Mouse (Mus musculus): ENCODE data around the gene Sept11.

Sept11 gene

GRCm38 (mm10) chr5:93171420-93171819, 78.2 kb downstream of the Sept11 start:
- DNase-seq (ENCODE audit: low read depth, low spot score), result no peak

GRCm38 (mm10) chr5:93172536-93172935, 79.3 kb downstream of the Sept11 start:
- DNase-seq (ENCODE audit: low read depth, low spot score), result no peak

- no peak for DNase-seq (ENCODE audit: low read depth, low spot score)
Measured at GRCm38 (mm10) chr5:93174675-93175074, 81.4 kb downstream of the Sept11 start.

GRCm38 (mm10) chr5:93178616-93179015, 85.4 kb downstream of the Sept11 start:
- DNase-seq (ENCODE audit: low read depth, low spot score), result peak; percentile 12

GRCm38 (mm10) chr5:93180252-93180651, 87.0 kb downstream of the Sept11 start:
- no peak for DNase-seq (ENCODE audit: low read depth, low spot score)

- no peak for DNase-seq (ENCODE audit: low read depth, low spot score)
Measured at GRCm38 (mm10) chr5:93183311-93183710, 90.1 kb downstream of the Sept11 start.

GRCm38 (mm10) chr5:93184548-93184947, 91.3 kb downstream of the Sept11 start:
- DNase-seq (ENCODE audit: low read depth, low spot score), result no peak

GRCm38 (mm10) chr5:93189607-93190006, 96.4 kb downstream of the Sept11 start:
- no peak for DNase-seq (ENCODE audit: low read depth, low spot score)

GRCm38 (mm10) chr5:93190428-93190827, 97.2 kb downstream of the Sept11 start:
- DNase-seq (ENCODE audit: low read depth, low spot score), result no peak

GRCm38 (mm10) chr5:93198232-93198631, 105.0 kb downstream of the Sept11 start:
- no peak for DNase-seq (ENCODE audit: low read depth, low spot score)

GRCm38 (mm10) chr5:93201181-93201580, 107.9 kb downstream of the Sept11 start:
- no peak for DNase-seq (ENCODE audit: low read depth, low spot score)

- DNase-seq (ENCODE audit: low read depth, low spot score), result no peak
Measured at GRCm38 (mm10) chr5:93205371-93206108, 112.3 kb downstream of the Sept11 start.

- peak; percentile 96 for DNase-seq (ENCODE audit: low read depth, low spot score)
Measured at GRCm38 (mm10) chr5:93206109-93207005, 113.1 kb downstream of the Sept11 start, which contains the start of the genes Ccni and 2010109A12Rik. Ccni (minus strand) TSS chr5:93206495. 2010109A12Rik (plus strand) TSS chr5:93206518.

GRCm38 (mm10) chr5:93207006-93207348, 113.7 kb downstream of the Sept11 start:
- no peak for DNase-seq (ENCODE audit: low read depth, low spot score)

- no peak for DNase-seq (ENCODE audit: low read depth, low spot score)
Measured at GRCm38 (mm10) chr5:93207555-93207954, 114.3 kb downstream of the Sept11 start.

- no peak for DNase-seq (ENCODE audit: low read depth, low spot score)
Measured at GRCm38 (mm10) chr5:93218375-93218774, 125.1 kb downstream of the Sept11 start.

GRCm38 (mm10) chr5:93221661-93222060, 128.4 kb downstream of the Sept11 start:
- DNase-seq (ENCODE audit: low read depth, low spot score), result no peak

- DNase-seq (ENCODE audit: low read depth, low spot score), result no peak
Measured at GRCm38 (mm10) chr5:93224549-93224948, 131.3 kb downstream of the Sept11 start.
